Comparison of ENCODE assay signal across 8 mouse cellular contexts in genomic region chr6:3512611-3513010, GRCm38 (mm10). TPM values are rescaled to one million over a fixed set of nuclear protein-coding genes. Genes with fewer than 3 reads are reported as not detected.
DNase-seq lines count a peak whose midpoint lies in the region; ATAC-seq and TF ChIP-seq lines count a peak whose summit lies in the region.

No protein-coding gene starts in this region.

- WGBS in cerebellum, adult 2 months = 20% methylated on average over 3 of the region's 3 CpGs
- WGBS in midbrain, embryonic 10.5 days = 43% methylated on average over 3 of the region's 3 CpGs
- 65% methylated on average over 3 of the region's 3 CpGs for WGBS in kidney, embryonic 15.5 days
- WGBS in heart, adult 2 months = 41% methylated on average over 3 of the region's 3 CpGs

- peaks cover 3% of the 10 kb centered on the region; the same call in 1 of the 2 replicates for H3K36me3 ChIP-seq in midbrain, embryonic 10.5 days
- peaks cover 3% of the 10 kb centered on the region; the same call in 1 of the 2 replicates for H3K36me3 ChIP-seq in kidney, embryonic 15.5 days
- H3K36me3 ChIP-seq in heart, adult 2 months (ENCODE audit: control insufficient read depth, insufficient read depth, low read length) = no peaks in the 10 kb centered on the region

- no peak for TF ChIP-seq CTCF in brain, embryonic 14.5 days (IDR thresholded peaks at IDR 0.05; ENCODE audit: borderline replicate concordance, extremely low read depth, insufficient read depth, insufficient read length)
- no peak for TF ChIP-seq CTCF in cerebellum, adult 2 months (IDR thresholded peaks at IDR 0.05; ENCODE audit: borderline replicate concordance, insufficient read depth, low read depth, low read length)
- no peak for TF ChIP-seq CTCF in heart, adult 2 months (IDR thresholded peaks at IDR 0.05)

- ATAC-seq in kidney, embryonic 15.5 days (replicated peaks; ENCODE audit: low FRiP score) = no peak
- no peak for ATAC-seq in inflammation-experienced regulatory T-cells, adult 6 months

- peaks cover 3% of the 10 kb centered on the region for H3K4me1 ChIP-seq in cerebellum, adult 2 months (ENCODE audit: control insufficient read depth, insufficient read depth, low read length)
- peaks cover 33% of the 10 kb centered on the region for H3K4me1 ChIP-seq in midbrain, embryonic 10.5 days
- H3K4me1 ChIP-seq in kidney, embryonic 15.5 days = no peaks in the 10 kb centered on the region
- no peaks in the 10 kb centered on the region for H3K4me1 ChIP-seq in heart, adult 2 months (ENCODE audit: control insufficient read depth, insufficient read depth, low read length)

- H3K27ac ChIP-seq in cerebellum, adult 2 months (ENCODE audit: insufficient read depth, low read length) = peak overlapping the region; percentile 3
- peak overlapping the region; percentile 78 for H3K27ac ChIP-seq in midbrain, embryonic 10.5 days (replicated peaks)
- no peak overlapping the region for H3K27ac ChIP-seq in kidney, embryonic 15.5 days
- H3K27ac ChIP-seq in heart, adult 2 months = no peak overlapping the region

- no peak overlapping the region for H3K4me3 ChIP-seq in cerebellum, adult 2 months (replicated peaks; ENCODE audit: insufficient read depth, low read depth, low read length)
- H3K4me3 ChIP-seq in midbrain, embryonic 10.5 days = no peak overlapping the region
- H3K4me3 ChIP-seq in kidney, embryonic 15.5 days (replicated peaks) = no peak overlapping the region
- no peak overlapping the region for H3K4me3 ChIP-seq in heart, adult 2 months

- H3K9ac ChIP-seq in kidney, embryonic 15.5 days = no peak overlapping the region
- no peak overlapping the region for H3K9ac ChIP-seq in heart, adult 2 months (ENCODE audit: low read depth, low read length)

- TF ChIP-seq POLR2A in brain, embryonic 14.5 days (IDR thresholded peaks at IDR 0.05; ENCODE audit: borderline replicate concordance, extremely low read depth, insufficient read depth, insufficient read length, poor library complexity, severe bottlenecking) = no peak
- TF ChIP-seq POLR2A in cerebellum, adult 2 months (IDR thresholded peaks at IDR 0.05; ENCODE audit: borderline replicate concordance, insufficient read depth, low read length) = no peak
- no peak for TF ChIP-seq POLR2A in heart, adult 2 months (IDR thresholded peaks at IDR 0.05; ENCODE audit: insufficient read depth, low read depth, low read length)

- intact Hi-C loops in heart, adult 2 months (cut with DNase I) = loop anchor here (5.0 kb wide), 1 partner anchor 1035 kb away; no protein-coding TSS in a partner anchor

- no peak for TF ChIP-seq EP300 in heart, adult 2 months (IDR thresholded peaks at IDR 0.05; ENCODE audit: insufficient read depth, low read depth, low read length)

- H3K27me3 ChIP-seq in cerebellum, adult 2 months (ENCODE audit: control insufficient read depth, insufficient read depth, low read length) = no peaks in the 10 kb centered on the region
- no peaks in the 10 kb centered on the region for H3K27me3 ChIP-seq in midbrain, embryonic 10.5 days (ENCODE audit: low read depth, poor library complexity, severe bottlenecking)
- H3K27me3 ChIP-seq in kidney, embryonic 15.5 days = no peaks in the 10 kb centered on the region
- H3K27me3 ChIP-seq in heart, adult 2 months (ENCODE audit: control insufficient read depth, insufficient read depth, low read length) = no peaks in the 10 kb centered on the region

- H3K4me2 ChIP-seq in kidney, embryonic 15.5 days = no peak overlapping the region

- DNase-seq in brain, embryonic 14.5 days (ENCODE audit: low read depth) = peak; percentile 86
- DNase-seq in cerebellum, adult 2 months = peak; percentile 55 to 63
- DNase-seq in gastrocnemius, postnatal 25 days = peak; percentile 9
- peak; percentile 27 for DNase-seq in midbrain, embryonic 10.5 days (ENCODE audit: low spot score)
- no peak for DNase-seq in spleen, adult 12 weeks (ENCODE audit: low spot score)
- DNase-seq in heart, adult 2 months = no peak

- peaks cover 2% of the 10 kb centered on the region; the same call in 1 of the 2 replicates for H3K79me2 ChIP-seq in heart, adult 2 months (replicated peaks; ENCODE audit: control insufficient read depth, insufficient read depth, low read length)

- H3K9me3 ChIP-seq in midbrain, embryonic 10.5 days (replicated peaks) = no peaks in the 10 kb centered on the region
- H3K9me3 ChIP-seq in kidney, embryonic 15.5 days (replicated peaks) = no peaks in the 10 kb centered on the region

RNA-seq across cellular contexts. Expression of gene Vps50, which starts 14.4 kb away (rescaled TPM):
- polyA plus RNA-seq in brain, embryonic 14.5 days (2012; rRNA removed) = 21.1 and 24.7 TPM in 2 replicates
- 28.1 and 29.2 TPM in 2 replicates for polyA plus RNA-seq in cerebellum, adult 2 months (2012; rRNA removed)
- 10 to 100 TPM; 17.4 to 17.6 TPM for total RNA-seq in gastrocnemius, postnatal 25 days (2021)
- 36.9 and 41.0 TPM in 2 replicates for polyA plus RNA-seq in midbrain, embryonic 10.5 days (2016; fragmentation: Nextera tagmentation; extraction: Ambion mirVana)
- 30.0 and 31.8 TPM in 2 replicates for polyA plus RNA-seq in kidney, embryonic 15.5 days (2015; fragmentation: Nextera tagmentation; extraction: Ambion mirVana)
- 10 to 100 TPM; 13.9 to 14.8 TPM for total RNA-seq in heart, adult 2 months (2021)
- polyA plus RNA-seq in heart, adult 2 months (2012; rRNA removed) = 3.2 and 5.6 TPM in 2 replicates
- polyA plus RNA-seq in inflammation-experienced regulatory T-cells, adult 6 months (2017; shearing (Covaris generic)) = 10 to 100 TPM; 15.2 to 23.7 (median 17.1) TPM

RNA-seq across cellular contexts. Expression of gene Hepacam2, which starts 14.5 kb away (rescaled TPM):
- 2.2 and 2.5 TPM in 2 replicates for polyA plus RNA-seq in brain, embryonic 14.5 days (2012; rRNA removed)
- 0.33 and 0.70 TPM in 2 replicates for polyA plus RNA-seq in cerebellum, adult 2 months (2012; rRNA removed)
- not detected for total RNA-seq in gastrocnemius, postnatal 25 days (2021)
- polyA plus RNA-seq in midbrain, embryonic 10.5 days (2016; fragmentation: Nextera tagmentation; extraction: Ambion mirVana) = 1.7 and 2.4 TPM in 2 replicates
- polyA plus RNA-seq in kidney, embryonic 15.5 days (2015; fragmentation: Nextera tagmentation; extraction: Ambion mirVana) = 1.7 and 2.5 TPM in 2 replicates
- total RNA-seq in heart, adult 2 months (2021) = under 1 TPM; 0.16 to 0.34 TPM
- polyA plus RNA-seq in heart, adult 2 months (2012; rRNA removed) = 0.74 and 1.2 TPM in 2 replicates
- under 1 TPM in 2 of 3 experiments, not detected in 1; 0.21 to 0.30 TPM for polyA plus RNA-seq in inflammation-experienced regulatory T-cells, adult 6 months (2017; shearing (Covaris generic))

Comparison
In these comparisons a context has a peak if more than half of its experiments do, and no peak if none do; other contexts are left out.
1. DNase-seq: peak in brain, embryonic 14.5 days (single experiment), cerebellum, adult 2 months (2 of 2), gastrocnemius, postnatal 25 days (single experiment) and midbrain, embryonic 10.5 days (single experiment); none in spleen, adult 12 weeks (single experiment) and heart, adult 2 months (0 of 2).
2. H3K27ac ChIP-seq: peak in cerebellum, adult 2 months (single experiment) and midbrain, embryonic 10.5 days (single experiment); none in kidney, embryonic 15.5 days (single experiment) and heart, adult 2 months (single experiment).